Mouse (Mus musculus) small intestine, adult 2 months (tissue): Measurements from ENCODE around the gene Arhgap17. TPM values are rescaled to one million over a fixed set of nuclear protein-coding genes. Genes with fewer than 3 reads are reported as not detected.
A peak's percentile ranks its signal among the peaks of the same experiment; 100 is the strongest.

Experiments used
- H3K27ac ChIP-seq: fragments of 200-500 bp; 2 replicates; pipeline ENCODE4 v1.5.1; 2012; ENCODE audit warnings: low read depth, low read length, control low read depth, inconsistent platforms; ENCODE audit not compliant: insufficient read depth
- H3K27me3 ChIP-seq: fragments of 200-500 bp; 2 replicates; pipeline ENCODE4 v1.6.1; 2012; ENCODE audit warnings: mild to moderate bottlenecking, moderate library complexity, low read length, inconsistent platforms; ENCODE audit not compliant: control insufficient read depth, insufficient read depth
- H3K36me3 ChIP-seq: fragments of 200-500 bp; 2 replicates; pipeline ENCODE4 v1.6.1; 2012; ENCODE audit warnings: mild to moderate bottlenecking, low read length, control low read depth, inconsistent platforms; ENCODE audit not compliant: control insufficient read depth, insufficient read depth
- H3K4me1 ChIP-seq: fragments of 200-500 bp; 2 replicates; pipeline ENCODE4 v1.6.1; 2012; ENCODE audit warnings: low read length, inconsistent platforms, mixed read lengths; ENCODE audit not compliant: control insufficient read depth, insufficient read depth, insufficient read length
- H3K4me3 ChIP-seq: fragments of 200-500 bp; 2 replicates; pipeline ENCODE4 v1.5.1; 2012; ENCODE audit warnings: low read depth, mild to moderate bottlenecking, control low read depth, inconsistent platforms, low read length, moderate library complexity
- CTCF ChIP-seq: fragments of 200-500 bp; IDR thresholded peaks from 2 replicates; pipeline ENCODE4 v1.5.1; 2012; ENCODE audit warnings: low read depth, mild to moderate bottlenecking, control low read depth, inconsistent platforms, low read length, moderate library complexity, mixed read lengths; ENCODE audit not compliant: insufficient replicate concordance, insufficient read length; ENCODE audit errors: extremely low read depth
- POLR2A ChIP-seq: fragments of 200-500 bp; IDR thresholded peaks from 2 replicates; pipeline ENCODE4 v1.6.1; 2012; ENCODE audit warnings: low read depth, mild to moderate bottlenecking, control low read depth, inconsistent platforms, low read length, moderate library complexity
- WGBS: fragments of 180-500 bp; shearing (Covaris S2); methylation state at CpG from one replicate; pipeline ENCODE4 v1.1.7; 2018; 5-methylcytosine and 5-hydroxymethylcytosine counted together
- polyA plus RNA-seq: library from polyadenylated mRNA; depleted of rRNA; stranded (reverse); fragments of >200 nt; gene quantifications from 2 replicates; pipeline ENCODE4 v1.2.3, GENCODE M21; 2012

The Arhgap17 gene
- polyA plus RNA-seq, 1 experiment = 69.8 TPM

DNA sequence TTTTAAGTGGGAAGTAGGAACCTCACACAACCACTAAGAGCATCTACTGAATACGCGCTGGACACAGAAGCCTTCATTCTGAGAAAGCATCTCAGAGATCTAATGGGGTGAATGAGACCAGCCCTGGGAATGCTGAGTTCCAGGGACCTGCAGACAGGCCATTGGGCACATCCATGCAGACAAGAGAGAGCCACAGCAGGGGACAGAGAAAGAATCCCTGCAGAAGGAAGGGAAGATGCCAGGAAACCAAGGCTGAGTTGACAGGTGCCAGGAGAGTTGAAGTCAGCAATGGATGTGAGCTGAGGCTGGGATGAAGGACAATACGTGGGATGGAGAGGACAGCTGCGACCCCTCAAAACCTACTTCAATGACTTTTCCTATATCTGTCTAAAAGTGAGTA lies 16.6 kb downstream of the Arhgap17 start:
- Histone ChIP-seq H3K36me3 (no peaks in the 10 kb centered on the region), H3K4me1 (peaks cover 40% of the 10 kb centered on the region), H3K27me3 (no peaks in the 10 kb centered on the region), H3K4me3 (no peak overlapping the region), H3K27ac (no peak overlapping the region)
- no peak for TF ChIP-seq POLR2A
- no peak for TF ChIP-seq CTCF
- 95% methylated on average over 4 of the region's 4 CpGs for WGBS

DNA sequence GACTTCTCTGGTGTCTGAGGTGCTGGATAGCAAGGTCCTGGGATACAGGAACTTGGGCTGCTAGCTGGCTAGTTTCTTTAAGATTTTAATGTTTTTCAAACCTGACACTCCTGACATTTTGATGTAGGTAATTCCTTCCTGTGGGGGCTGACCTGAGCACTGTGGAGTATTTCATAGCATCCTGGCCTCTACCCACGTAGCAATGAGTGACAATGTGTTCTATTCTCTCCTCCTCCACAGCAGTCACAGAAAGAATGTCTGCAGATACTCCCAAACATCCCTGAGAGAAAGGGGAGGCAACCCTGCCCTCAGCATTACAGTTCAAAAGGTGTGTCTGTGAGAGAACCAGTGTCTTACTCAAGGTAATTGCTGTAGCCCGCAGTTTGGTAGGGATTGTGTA lies 19.5 kb downstream of the Arhgap17 start:
- Histone ChIP-seq H3K27ac (no peak overlapping the region), H3K36me3 (no peaks in the 10 kb centered on the region), H3K4me1 (peaks cover 38% of the 10 kb centered on the region), H3K27me3 (no peaks in the 10 kb centered on the region), H3K4me3 (no peak overlapping the region)
- TF ChIP-seq CTCF (no peak), POLR2A (no peak)
- WGBS = 79% methylated on average over 2 of the region's 2 CpGs

DNA sequence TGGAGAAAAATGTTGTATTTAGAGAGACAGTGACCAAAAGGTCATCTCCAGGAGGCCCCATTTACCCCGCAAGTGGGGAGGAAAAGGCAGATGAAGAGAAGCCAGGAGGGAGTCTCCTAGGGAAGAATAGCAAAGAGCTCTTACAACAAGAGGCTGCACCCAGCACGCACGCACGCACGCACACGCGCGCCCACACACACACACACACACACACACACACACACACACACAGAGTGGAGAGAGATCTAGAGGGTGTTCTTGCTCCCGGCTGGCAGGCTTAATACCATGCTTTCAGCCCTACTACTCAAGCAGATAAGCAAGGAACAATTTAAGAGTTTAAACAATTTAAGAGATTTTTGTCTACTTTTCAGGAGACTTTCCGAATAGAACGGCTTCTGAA lies 19.9 kb downstream of the Arhgap17 start:
- WGBS = 85% methylated on average over 11 of the region's 11 CpGs
- Histone ChIP-seq H3K27me3 (no peaks in the 10 kb centered on the region), H3K27ac (no peak overlapping the region), H3K4me1 (peaks cover 40% of the 10 kb centered on the region), H3K4me3 (no peak overlapping the region), H3K36me3 (no peaks in the 10 kb centered on the region)
- TF ChIP-seq CTCF (no peak), POLR2A (no peak)

DNA sequence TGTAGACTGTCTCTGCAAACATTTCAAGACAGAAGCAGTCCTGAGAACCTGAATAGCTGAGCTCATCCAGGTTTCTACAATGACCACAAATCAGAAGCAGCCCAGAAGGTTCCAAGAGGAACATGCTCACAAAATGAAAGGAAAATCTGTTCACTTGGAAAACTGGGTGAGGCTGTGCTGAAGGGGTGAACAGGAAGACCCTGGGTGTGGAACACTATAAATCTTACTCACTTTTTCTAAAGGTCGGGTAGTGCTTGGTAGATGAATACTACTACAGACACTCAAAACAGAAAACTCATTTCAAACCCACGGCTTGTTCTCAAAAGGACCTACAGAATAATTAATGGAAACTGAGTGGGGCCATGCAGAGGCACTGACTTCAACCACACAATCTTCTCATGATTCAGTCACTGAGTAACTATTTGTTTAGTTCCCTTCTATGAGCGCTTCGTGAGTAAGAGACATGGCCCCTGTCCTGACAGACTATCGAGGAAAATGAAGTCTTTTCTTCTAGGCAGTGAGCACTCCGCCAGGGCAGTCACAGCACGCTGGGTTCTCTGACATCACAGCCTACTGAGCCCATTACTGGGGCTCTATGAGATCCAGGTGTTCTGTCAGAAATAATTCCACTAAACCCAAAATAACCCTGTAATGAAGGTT lies 23.0 kb downstream of the Arhgap17 start:
- Histone ChIP-seq H3K27ac (peak overlapping the region; percentile 28; the same call in 1 of the 2 replicates), H3K27me3 (no peaks in the 10 kb centered on the region)
- TF ChIP-seq POLR2A (no peak), CTCF (no peak)

DNA sequence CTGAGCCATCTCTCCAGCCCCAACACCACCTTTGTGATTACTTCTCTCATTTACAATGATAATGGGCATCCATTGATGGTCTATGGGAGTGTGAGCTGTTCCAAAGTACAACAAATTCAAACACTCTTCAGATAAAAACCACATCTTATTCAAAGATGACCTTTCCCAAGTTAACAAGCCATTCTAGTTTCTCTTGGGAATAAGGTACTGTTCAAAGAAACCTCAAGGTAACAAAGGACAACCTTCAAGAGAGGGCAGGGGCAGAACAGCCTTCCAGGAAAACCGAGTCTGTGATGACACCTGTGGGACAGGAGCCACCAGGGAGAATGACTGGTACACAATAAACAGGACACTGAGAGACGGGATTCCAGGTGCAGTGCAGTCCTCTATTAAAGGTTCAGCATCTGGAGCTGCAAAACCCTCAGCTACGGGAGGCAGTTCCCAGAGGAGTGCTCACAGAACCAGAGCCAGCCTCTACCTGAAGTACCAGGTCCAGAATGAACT lies 24.6 kb downstream of the Arhgap17 start:
- Histone ChIP-seq H3K4me1 (peaks cover 28% of the 10 kb centered on the region), H3K27me3 (no peaks in the 10 kb centered on the region), H3K4me3 (no peak overlapping the region), H3K36me3 (no peaks in the 10 kb centered on the region), H3K27ac (peak overlapping the region; percentile 89)
- 56% methylated on average over 3 of the region's 3 CpGs for WGBS
- TF ChIP-seq POLR2A (no peak), CTCF (no peak)

More for the DNA sequence above, 23.0 kb downstream of the Arhgap17 start:
- Histone ChIP-seq H3K36me3 (no peaks in the 10 kb centered on the region), H3K4me1 (peaks cover 29% of the 10 kb centered on the region), H3K4me3 (no peak overlapping the region)
- 58% methylated on average over 7 of the region's 7 CpGs for WGBS

DNA sequence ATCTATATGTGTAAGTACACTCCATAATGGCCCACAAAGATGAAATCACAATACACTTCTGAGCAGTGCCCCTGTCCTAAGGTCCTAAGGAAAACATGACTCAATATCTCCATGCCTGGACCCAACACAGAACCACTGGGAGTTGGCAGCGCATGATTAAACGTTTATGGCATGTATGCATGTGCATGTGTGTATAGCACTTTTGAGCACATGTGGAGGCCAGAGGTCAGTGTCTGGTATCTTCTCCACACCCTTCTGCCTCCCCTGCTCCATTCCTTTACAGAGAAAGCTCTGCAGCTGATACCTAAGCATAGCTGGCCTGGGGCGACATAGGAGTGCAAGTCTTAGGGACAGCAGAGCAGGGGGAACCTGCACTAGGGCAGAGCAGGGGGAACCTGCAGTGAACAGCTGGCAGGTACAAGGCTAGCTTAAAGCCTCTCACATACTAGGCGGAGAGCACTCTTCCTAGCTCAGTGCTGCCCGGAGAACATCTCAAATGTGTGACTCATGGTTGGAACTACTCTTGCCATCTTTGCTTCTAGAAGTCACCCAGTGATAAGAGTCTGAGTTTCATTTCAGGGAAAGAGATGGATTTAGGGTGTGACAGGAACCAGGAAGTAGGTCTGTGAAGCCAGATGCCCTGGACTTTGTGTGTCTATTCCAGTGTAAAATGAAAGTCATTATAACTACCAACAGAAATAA lies 25.5 kb downstream of the Arhgap17 start:
- 43% methylated on average over 5 of the region's 5 CpGs for WGBS
- Histone ChIP-seq H3K36me3 (no peaks in the 10 kb centered on the region), H3K27me3 (no peaks in the 10 kb centered on the region), H3K4me1 (peaks cover 27% of the 10 kb centered on the region), H3K27ac (peak overlapping the region; percentile 96), H3K4me3 (peak overlapping the region; percentile 21; the same call in 1 of the 2 replicates)
- TF ChIP-seq POLR2A (no peak), CTCF (no peak)

DNA sequence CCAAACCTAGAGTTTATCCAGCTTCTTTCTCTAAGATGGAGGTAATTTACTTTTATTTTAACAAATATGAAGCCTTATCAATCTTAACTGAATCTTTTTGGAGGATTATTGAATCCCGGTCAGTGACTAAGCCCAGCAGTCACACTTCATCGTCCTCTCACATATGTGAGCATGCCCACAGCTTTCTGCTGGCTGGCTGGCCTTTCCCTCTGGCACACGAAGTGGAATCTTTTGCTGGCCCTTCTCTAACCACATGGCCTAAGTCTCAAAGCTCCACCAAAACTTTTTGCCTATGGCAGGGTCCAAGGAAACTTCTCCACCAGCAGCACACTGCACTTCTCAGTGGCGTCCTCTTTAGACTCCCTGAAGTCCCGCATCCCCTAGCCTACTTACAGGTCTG lies 27.8 kb downstream of the Arhgap17 start:
- Histone ChIP-seq H3K4me1 (peaks cover 31% of the 10 kb centered on the region), H3K27me3 (no peaks in the 10 kb centered on the region), H3K36me3 (no peaks in the 10 kb centered on the region), H3K4me3 (no peak overlapping the region), H3K27ac (no peak overlapping the region)
- WGBS = 74% methylated on average over 5 of the region's 5 CpGs
- TF ChIP-seq CTCF (no peak), POLR2A (no peak)
